Mouse (Mus musculus): Measurements from ENCODE around the gene Smoc1.

DNA sequence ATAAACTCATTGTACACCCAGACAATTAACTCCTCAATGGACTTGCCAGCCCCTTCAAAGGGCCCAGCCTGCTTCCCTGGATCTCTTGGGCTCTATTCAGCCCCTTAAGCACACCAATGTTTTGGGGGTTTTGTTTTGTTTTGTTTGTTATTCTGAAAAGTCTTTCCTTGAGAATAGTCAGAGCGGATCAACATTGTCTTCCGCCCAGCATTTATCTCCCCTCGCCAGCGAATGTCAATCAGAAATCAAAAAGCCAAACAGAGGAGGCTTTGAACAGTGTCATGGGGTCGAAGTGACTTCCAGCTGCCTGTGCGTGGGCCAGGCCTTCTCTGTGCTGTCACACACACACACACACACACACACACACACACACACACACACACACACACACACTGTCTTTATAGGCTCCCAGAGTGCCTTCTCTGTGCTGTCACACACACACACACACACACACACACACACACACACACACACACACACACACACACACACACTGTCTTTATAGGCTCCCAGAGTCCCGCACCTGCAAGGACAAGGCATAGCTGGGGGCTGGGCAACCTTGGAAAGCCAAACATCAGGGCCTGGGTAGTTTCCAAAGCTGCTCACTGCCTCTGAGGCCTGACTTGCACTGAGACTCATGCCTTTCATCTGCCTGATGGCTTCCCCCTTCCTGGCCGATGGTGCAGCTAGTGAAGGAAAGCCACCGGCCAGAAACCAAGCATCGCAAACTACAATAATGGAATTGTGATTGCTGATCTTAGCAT is 120.0 kb downstream of the Smoc1 start:
- TF ChIP-seq CTCF (IDR thresholded peaks at IDR 0.05; ENCODE audit: insufficient read depth, low read length) = no peak
- no peak for TF ChIP-seq POLR2A (IDR thresholded peaks at IDR 0.05; ENCODE audit: borderline replicate concordance, extremely low read depth, low read depth, low read length)
